Mouse (Mus musculus) spleen, adult 2 months (tissue): Measurements from ENCODE around the gene 1700012B07Rik. TPM values are rescaled to one million over a fixed set of nuclear protein-coding genes. Genes with fewer than 3 reads are reported as not detected.

Experiments used
- DNase-seq, 2 experiments: peaks; one replicate each; pipeline versions ENCODE4 v3.0.0 to v3.0.0-alpha.2; 2012 to 2021; ENCODE audit warnings: low spot score in 2 of 2, low read depth in 1 of 2
- H3K27ac ChIP-seq: fragments of 200-500 bp; 2 replicates; pipeline ENCODE4 v1.5.1; 2012; ENCODE audit warnings: low read length, inconsistent platforms; ENCODE audit not compliant: insufficient read depth
- H3K27me3 ChIP-seq: fragments of 200-500 bp; 2 replicates; pipeline ENCODE4 v1.6.1; 2012; ENCODE audit warnings: mild to moderate bottlenecking, moderate library complexity, low read length, inconsistent platforms; ENCODE audit not compliant: control insufficient read depth, insufficient read depth
- H3K36me3 ChIP-seq: fragments of 200-500 bp; 2 replicates; pipeline ENCODE4 v1.6.1; 2012; ENCODE audit warnings: mild to moderate bottlenecking, low read length, inconsistent platforms; ENCODE audit not compliant: control insufficient read depth, insufficient read depth
- H3K4me1 ChIP-seq: fragments of 200-500 bp; 2 replicates; pipeline ENCODE4 v1.6.1; 2011; ENCODE audit warnings: inconsistent platforms; ENCODE audit not compliant: control insufficient read depth, insufficient read depth, insufficient read length
- H3K4me3 ChIP-seq: fragments of 200-500 bp; 2 replicates; pipeline ENCODE4 v1.5.1; 2011; ENCODE audit warnings: mild to moderate bottlenecking, inconsistent platforms; ENCODE audit not compliant: insufficient read depth, insufficient read length; ENCODE audit errors: extremely low read depth
- CTCF ChIP-seq: fragments of 200-500 bp; IDR thresholded peaks from 2 replicates; pipeline ENCODE4 v1.5.1; 2011; ENCODE audit warnings: mild to moderate bottlenecking, inconsistent platforms; ENCODE audit not compliant: insufficient read depth, insufficient read length, insufficient replicate concordance; ENCODE audit errors: extremely low read depth
- POLR2A ChIP-seq: fragments of 200-500 bp; IDR thresholded peaks from 2 replicates; pipeline ENCODE4 v1.6.1; 2011; ENCODE audit warnings: low read depth, low read length, inconsistent platforms
- WGBS: fragments of 180-500 bp; shearing (Covaris S2); methylation state at CpG from one replicate; pipeline ENCODE4 v1.1.7; 2018; 5-methylcytosine and 5-hydroxymethylcytosine counted together
- polyA plus RNA-seq: library from polyadenylated mRNA; depleted of rRNA; stranded (reverse); fragments of >200 nt; gene quantifications from 2 replicates; pipeline ENCODE4 v1.2.3, GENCODE M21; 2012

Gene 1700012B07Rik
- polyA plus RNA-seq, 1 experiment = not detected

- Histone ChIP-seq H3K4me1 (no peaks in the 10 kb centered on the region), H3K27ac (no peak overlapping the region), H3K36me3 (no peaks in the 10 kb centered on the region), H3K4me3 (no peak overlapping the region), H3K27me3 (no peaks in the 10 kb centered on the region)
- no peak for TF ChIP-seq CTCF
- TF ChIP-seq POLR2A = no peak
- no peak for DNase-seq
- WGBS = 74% methylated on average over 4 of the region's 4 CpGs
Measured at GRCm38 (mm10) chr11:109809175-109809855, 18.5 kb downstream of the 1700012B07Rik start.

- H3K4me3 ChIP-seq = no peak overlapping the region
- WGBS = 94% methylated on average over 1 of the region's 1 CpGs
Measured at GRCm38 (mm10) chr11:109801515-109801914, 26.3 kb downstream of the 1700012B07Rik start.

GRCm38 (mm10) chr11:109797531-109797930 is 30.3 kb downstream of the 1700012B07Rik start:
- Histone ChIP-seq H3K27me3 (no peaks in the 10 kb centered on the region), H3K4me3 (no peak overlapping the region), H3K36me3 (no peaks in the 10 kb centered on the region), H3K27ac (no peak overlapping the region), H3K4me1 (no peaks in the 10 kb centered on the region; the same call in 1 of the 2 replicates)
- DNase-seq = no peak
- TF ChIP-seq POLR2A (no peak), CTCF (no peak)
- 78% methylated on average over 6 of the region's 6 CpGs for WGBS

More at GRCm38 (mm10) chr11:109801515-109801914, 26.3 kb downstream of the 1700012B07Rik start:
- Histone ChIP-seq H3K27ac (no peak overlapping the region), H3K4me1 (no peaks in the 10 kb centered on the region), H3K27me3 (no peaks in the 10 kb centered on the region), H3K36me3 (no peaks in the 10 kb centered on the region)
- TF ChIP-seq CTCF (no peak), POLR2A (no peak)
- no peak for DNase-seq

DNA sequence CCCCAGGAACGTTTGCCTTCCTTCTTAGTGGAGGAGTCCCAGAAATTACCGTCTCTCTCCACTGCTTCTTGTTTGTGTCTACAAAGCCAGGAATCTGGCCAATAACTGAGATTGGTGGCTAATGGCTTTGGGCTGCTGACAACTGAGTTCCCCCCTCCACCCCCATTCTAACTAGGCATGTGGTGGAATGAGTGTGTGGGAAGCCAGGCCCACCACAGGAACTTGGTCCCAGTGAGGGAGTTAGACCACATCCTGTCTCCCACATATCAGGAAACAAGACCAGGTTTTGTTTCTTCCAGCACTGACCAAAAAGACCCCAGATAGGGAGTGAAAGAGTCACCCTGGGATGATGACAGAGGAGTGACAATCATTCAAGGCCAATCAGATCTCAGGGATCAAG is 32.3 kb downstream of the 1700012B07Rik start:
- H3K27ac ChIP-seq = no peak overlapping the region
- WGBS = 19% methylated on average over 2 of the region's 2 CpGs
- no peaks in the 10 kb centered on the region for H3K36me3 ChIP-seq
- DNase-seq = no peak
- H3K27me3 ChIP-seq = no peaks in the 10 kb centered on the region
- TF ChIP-seq POLR2A = no peak
- TF ChIP-seq CTCF = no peak
- H3K4me3 ChIP-seq = no peak overlapping the region
- no peaks in the 10 kb centered on the region; the same call in 1 of the 2 replicates for H3K4me1 ChIP-seq

DNA sequence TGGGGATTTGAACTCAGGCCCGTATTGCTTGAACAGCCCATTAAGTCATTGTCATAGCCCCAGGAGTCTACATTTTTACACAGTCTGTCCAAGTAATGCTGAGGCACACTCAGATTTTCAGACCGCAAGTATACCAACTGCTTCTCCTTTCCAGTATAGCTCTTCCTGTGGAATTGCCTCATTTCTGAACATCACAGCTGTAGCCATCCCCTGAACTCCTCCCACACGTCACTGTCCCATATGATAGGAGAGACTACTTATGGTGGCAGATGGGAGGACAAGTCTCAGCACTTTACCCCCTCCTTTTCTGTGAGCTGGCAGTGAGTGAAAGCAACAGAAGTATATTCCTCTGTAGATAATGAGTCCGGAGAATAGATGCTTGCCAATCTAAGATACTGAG is 34.3 kb downstream of the 1700012B07Rik start:
- no peak for DNase-seq
- 79% methylated on average over 4 of the region's 4 CpGs for WGBS
- Histone ChIP-seq H3K4me3 (no peak overlapping the region), H3K4me1 (no peaks in the 10 kb centered on the region; the same call in 1 of the 2 replicates), H3K27me3 (no peaks in the 10 kb centered on the region), H3K36me3 (no peaks in the 10 kb centered on the region), H3K27ac (no peak overlapping the region)
- TF ChIP-seq POLR2A (no peak), CTCF (no peak)

DNA sequence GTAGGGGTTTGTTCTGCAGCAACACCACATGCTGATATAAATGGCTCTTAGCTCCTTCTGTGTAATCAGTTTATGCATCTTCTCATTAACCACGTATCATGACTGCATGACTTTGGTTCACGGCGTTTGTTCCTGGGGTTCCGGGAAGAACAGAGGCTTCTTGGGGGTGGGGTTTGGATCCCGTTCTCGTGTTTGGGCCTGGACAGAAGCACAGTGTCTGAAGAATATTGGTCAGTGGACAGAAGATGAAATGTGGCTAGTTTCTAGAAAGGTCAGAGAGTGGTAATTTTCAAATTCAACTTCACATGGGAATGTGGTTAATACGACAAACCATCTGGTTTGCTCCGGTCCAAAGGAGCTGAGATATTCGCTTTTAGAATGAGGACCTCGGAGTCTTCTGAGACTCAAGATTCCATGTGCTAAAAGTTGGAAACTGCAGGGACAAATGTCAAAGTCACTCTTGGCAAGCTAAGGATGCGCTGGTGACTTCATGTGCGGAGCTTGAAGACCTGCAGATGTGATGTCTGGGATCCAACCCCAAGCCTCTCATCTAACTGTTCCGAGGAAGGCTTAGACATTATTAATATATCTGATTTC is 35.3 kb downstream of the 1700012B07Rik start:
- H3K27me3 ChIP-seq = no peaks in the 10 kb centered on the region
- WGBS = 95% methylated on average over 13 of the region's 13 CpGs

GRCm38 (mm10) chr11:109791965-109792364 is 35.9 kb downstream of the 1700012B07Rik start:
- WGBS = 84% methylated on average over 2 of the region's 2 CpGs
- no peak for DNase-seq
- Histone ChIP-seq H3K4me1 (no peaks in the 10 kb centered on the region; the same call in 1 of the 2 replicates), H3K36me3 (no peaks in the 10 kb centered on the region), H3K4me3 (no peak overlapping the region), H3K27ac (no peak overlapping the region), H3K27me3 (no peaks in the 10 kb centered on the region)
- no peak for TF ChIP-seq POLR2A
- no peak for TF ChIP-seq CTCF

More for the DNA sequence above, 35.3 kb downstream of the 1700012B07Rik start:
- Histone ChIP-seq H3K36me3 (no peaks in the 10 kb centered on the region), H3K4me1 (no peaks in the 10 kb centered on the region; the same call in 1 of the 2 replicates), H3K27ac (no peak overlapping the region), H3K4me3 (no peak overlapping the region)
- DNase-seq = no peak
- TF ChIP-seq POLR2A (no peak), CTCF (no peak)
